Mouse (Mus musculus) spleen, adult 2 months (tissue): ENCODE data around the gene Asb11. TPM values are rescaled to one million over a fixed set of nuclear protein-coding genes. Genes with fewer than 3 reads are reported as not detected.
A peak's percentile ranks its signal among the peaks of the same experiment; 100 is the strongest.

Source experiments
- DNase-seq, 2 experiments: peaks; one replicate each; pipeline versions ENCODE4 v3.0.0 to v3.0.0-alpha.2; 2012 to 2021; ENCODE audit warnings: low spot score in 2 of 2, low read depth in 1 of 2
- H3K27ac ChIP-seq: fragments of 200-500 bp; 2 replicates; pipeline ENCODE4 v1.5.1; 2012; ENCODE audit warnings: low read length, inconsistent platforms; ENCODE audit not compliant: insufficient read depth
- H3K27me3 ChIP-seq: fragments of 200-500 bp; 2 replicates; pipeline ENCODE4 v1.6.1; 2012; ENCODE audit warnings: mild to moderate bottlenecking, moderate library complexity, low read length, inconsistent platforms; ENCODE audit not compliant: control insufficient read depth, insufficient read depth
- H3K36me3 ChIP-seq: fragments of 200-500 bp; 2 replicates; pipeline ENCODE4 v1.6.1; 2012; ENCODE audit warnings: mild to moderate bottlenecking, low read length, inconsistent platforms; ENCODE audit not compliant: control insufficient read depth, insufficient read depth
- H3K4me1 ChIP-seq: fragments of 200-500 bp; 2 replicates; pipeline ENCODE4 v1.6.1; 2011; ENCODE audit warnings: inconsistent platforms; ENCODE audit not compliant: control insufficient read depth, insufficient read depth, insufficient read length
- H3K4me3 ChIP-seq: fragments of 200-500 bp; 2 replicates; pipeline ENCODE4 v1.5.1; 2011; ENCODE audit warnings: mild to moderate bottlenecking, inconsistent platforms; ENCODE audit not compliant: insufficient read depth, insufficient read length; ENCODE audit errors: extremely low read depth
- CTCF ChIP-seq: fragments of 200-500 bp; IDR thresholded peaks from 2 replicates; pipeline ENCODE4 v1.5.1; 2011; ENCODE audit warnings: mild to moderate bottlenecking, inconsistent platforms; ENCODE audit not compliant: insufficient read depth, insufficient read length, insufficient replicate concordance; ENCODE audit errors: extremely low read depth
- POLR2A ChIP-seq: fragments of 200-500 bp; IDR thresholded peaks from 2 replicates; pipeline ENCODE4 v1.6.1; 2011; ENCODE audit warnings: low read depth, low read length, inconsistent platforms
- WGBS: fragments of 180-500 bp; shearing (Covaris S2); methylation state at CpG from one replicate; pipeline ENCODE4 v1.1.7; 2018; 5-methylcytosine and 5-hydroxymethylcytosine counted together
- polyA plus RNA-seq: library from polyadenylated mRNA; depleted of rRNA; stranded (reverse); fragments of >200 nt; gene quantifications from 2 replicates; pipeline ENCODE4 v1.2.3, GENCODE M21; 2012

The Asb11 gene
- polyA plus RNA-seq, 1 experiment: not detected

DNA sequence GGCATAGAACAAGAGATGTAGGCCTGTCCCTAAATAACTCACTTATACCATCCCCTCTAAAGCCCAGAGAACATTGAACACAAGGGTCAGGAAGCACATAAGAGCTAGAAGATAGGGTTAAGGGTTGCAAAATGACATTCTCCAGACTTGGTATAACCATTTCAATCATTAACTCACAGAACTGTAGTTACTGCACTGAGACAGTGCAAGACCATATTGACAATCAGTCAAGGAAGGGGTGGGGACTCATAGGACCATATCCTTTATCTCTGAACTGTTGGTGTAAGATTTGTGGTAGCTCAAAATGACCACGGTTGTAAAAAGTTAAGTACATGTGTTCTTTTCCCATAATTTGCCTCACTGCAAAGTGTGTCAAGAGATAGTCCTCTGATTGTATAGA is 26.2 kb upstream of the Asb11 start:
- no peaks in the 10 kb centered on the region for H3K27me3 ChIP-seq
- H3K36me3 ChIP-seq: no peaks in the 10 kb centered on the region
- H3K4me3 ChIP-seq: no peak overlapping the region
- no peaks in the 10 kb centered on the region for H3K4me1 ChIP-seq
- no peak for TF ChIP-seq CTCF
- 61% methylated on average over 1 of the region's 1 CpGs for WGBS
- H3K27ac ChIP-seq: no peak overlapping the region
- DNase-seq: no peak

DNA sequence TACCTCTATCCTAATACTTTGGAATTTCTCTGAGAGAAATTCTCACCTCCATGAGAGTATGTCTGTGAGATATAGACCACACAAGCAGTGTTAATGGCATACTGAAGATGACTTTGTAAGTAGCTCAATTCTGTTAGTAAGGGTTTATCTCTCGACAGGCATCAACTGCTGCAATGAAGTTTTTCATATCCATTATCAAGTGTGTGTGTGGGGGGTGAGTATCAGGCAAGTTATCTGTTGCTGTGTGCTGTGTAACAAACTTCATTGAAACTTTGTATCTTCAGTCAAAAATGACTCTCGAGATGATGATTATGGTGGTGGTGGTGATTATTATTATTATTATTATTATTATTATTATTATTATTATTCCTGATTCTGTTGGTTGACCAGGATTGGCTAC is 20.0 kb upstream of the Asb11 start:
- Histone ChIP-seq H3K36me3 (no peaks in the 10 kb centered on the region), H3K4me3 (no peak overlapping the region), H3K27ac (no peak overlapping the region), H3K27me3 (no peaks in the 10 kb centered on the region), H3K4me1 (no peaks in the 10 kb centered on the region)
- no peak for TF ChIP-seq CTCF
- TF ChIP-seq POLR2A: no peak
- no peak for DNase-seq
- 83% methylated on average over 2 of the region's 2 CpGs for WGBS

DNA sequence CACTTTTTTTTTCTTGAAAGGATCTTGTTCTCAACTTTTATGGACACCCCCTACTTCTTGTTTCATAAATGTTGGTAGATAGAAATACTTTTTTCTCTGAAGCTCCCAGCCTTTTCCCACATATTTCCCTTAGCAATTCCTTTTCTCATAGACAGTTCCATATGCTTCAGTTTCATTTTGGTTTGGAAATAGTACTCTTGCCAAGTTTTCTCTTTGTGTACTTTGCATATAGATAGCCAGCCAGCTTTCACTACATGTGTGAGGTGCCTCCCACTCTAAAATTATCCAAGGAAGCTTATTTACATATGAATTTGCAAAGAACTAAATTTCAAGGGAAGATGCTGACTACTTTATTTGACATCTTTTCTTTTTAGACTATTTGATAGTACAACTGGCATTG is 18.8 kb upstream of the Asb11 start:
- DNase-seq: no peak
- TF ChIP-seq POLR2A: no peak
- TF ChIP-seq CTCF: no peak
- no peaks in the 10 kb centered on the region for H3K4me1 ChIP-seq
- no peaks in the 10 kb centered on the region for H3K27me3 ChIP-seq
- H3K36me3 ChIP-seq: peaks cover 3% of the 10 kb centered on the region
- no peak overlapping the region for H3K27ac ChIP-seq
- no peak overlapping the region for H3K4me3 ChIP-seq

DNA sequence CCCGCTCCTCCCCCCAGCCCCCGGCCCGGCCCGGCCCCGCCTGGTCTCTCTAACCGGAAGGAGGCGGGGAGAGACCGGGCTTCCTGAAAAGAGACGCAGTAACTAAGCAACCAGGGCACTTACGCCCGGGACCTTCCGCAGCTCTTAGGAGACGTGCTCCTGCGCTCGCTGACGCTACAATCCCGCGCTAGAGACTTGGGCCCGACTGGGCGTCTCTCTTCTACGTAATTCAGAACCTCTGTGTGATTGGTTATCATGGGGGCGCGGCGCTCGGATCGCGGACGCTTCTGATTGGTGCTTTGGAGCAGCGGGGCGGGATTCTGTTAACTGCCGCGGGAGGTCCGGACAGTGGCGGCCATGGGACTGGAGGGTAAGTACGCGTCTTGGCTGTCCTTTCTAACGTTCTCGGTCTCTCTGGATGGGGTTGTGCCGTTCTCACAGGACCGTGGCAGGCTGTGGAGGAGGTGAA is 17.3 kb upstream of the Asb11 start, which contains the start of gene Piga:
Gene Piga (plus strand): TSS at position 317 of the 469 bp plus-strand sequence.
- TF ChIP-seq POLR2A: peak; percentile 20; the same call in 1 of the 2 replicates
- no peak for TF ChIP-seq CTCF
- Histone ChIP-seq H3K27me3 (no peaks in the 10 kb centered on the region), H3K4me1 (no peaks in the 10 kb centered on the region), H3K4me3 (peak within 1 kb of the TSS; percentile 63), H3K27ac (peak within 1 kb of the TSS; percentile 57), H3K36me3 (peaks cover 4% of the 10 kb centered on the region)
- 26% methylated on average over 40 of the region's 40 CpGs for WGBS
- peak; percentile 83 to 91 for DNase-seq

DNA sequence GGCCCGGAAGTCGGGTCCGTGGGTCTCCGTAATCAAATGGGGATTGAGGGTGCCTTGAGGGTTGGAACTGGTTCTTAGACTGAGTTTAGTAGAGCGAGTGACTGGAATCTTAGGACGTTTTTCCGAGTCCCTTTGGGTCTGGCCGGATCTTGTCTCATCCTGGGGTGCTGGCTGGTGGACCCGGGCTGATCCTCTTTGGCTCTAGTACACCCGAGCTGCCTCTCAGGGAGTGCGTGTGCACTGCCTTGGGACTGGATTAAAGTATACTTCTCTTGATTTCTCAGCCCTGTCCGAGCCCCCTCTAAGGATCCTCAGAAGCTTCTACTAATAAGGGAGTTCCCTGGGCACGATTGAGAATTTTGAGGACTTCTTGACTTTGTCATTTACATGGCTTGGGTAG is 16.8 kb upstream of the Asb11 start:
- no peaks in the 10 kb centered on the region for H3K27me3 ChIP-seq
- WGBS: 17% methylated on average over 13 of the region's 13 CpGs
- H3K36me3 ChIP-seq: peaks cover 4% of the 10 kb centered on the region
- H3K4me1 ChIP-seq: no peaks in the 10 kb centered on the region
- TF ChIP-seq CTCF (no peak), POLR2A (no peak)
- no peak for DNase-seq
- H3K27ac ChIP-seq: peak overlapping the region; percentile 57
- H3K4me3 ChIP-seq: peak overlapping the region; percentile 63

DNA sequence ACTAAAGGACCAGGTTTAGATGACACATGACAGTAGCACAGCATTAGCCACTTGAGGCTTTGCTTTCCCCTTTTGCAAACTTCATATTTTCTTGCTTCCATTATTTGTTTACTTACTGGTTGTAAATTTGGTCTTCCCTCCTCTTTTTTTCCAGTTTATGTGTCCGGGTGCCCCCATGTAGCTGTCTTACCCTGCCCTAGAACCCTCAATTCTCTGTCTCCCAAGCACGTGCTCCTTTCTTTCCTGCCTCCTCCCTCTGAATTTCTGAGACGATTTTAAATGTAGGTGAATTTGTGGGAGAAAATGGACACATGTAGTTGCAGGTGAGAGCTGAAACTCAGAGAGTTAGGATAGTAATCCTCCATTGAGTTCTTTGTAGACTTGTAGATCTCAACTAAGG is 16.3 kb upstream of the Asb11 start:
- peaks cover 4% of the 10 kb centered on the region for H3K36me3 ChIP-seq
- H3K4me3 ChIP-seq: no peak overlapping the region
- TF ChIP-seq POLR2A: no peak
- no peak for TF ChIP-seq CTCF
- H3K27me3 ChIP-seq: no peaks in the 10 kb centered on the region
- DNase-seq: no peak
- H3K27ac ChIP-seq: no peak overlapping the region
- H3K4me1 ChIP-seq: no peaks in the 10 kb centered on the region
- WGBS: 54% methylated on average over 3 of the region's 3 CpGs

DNA sequence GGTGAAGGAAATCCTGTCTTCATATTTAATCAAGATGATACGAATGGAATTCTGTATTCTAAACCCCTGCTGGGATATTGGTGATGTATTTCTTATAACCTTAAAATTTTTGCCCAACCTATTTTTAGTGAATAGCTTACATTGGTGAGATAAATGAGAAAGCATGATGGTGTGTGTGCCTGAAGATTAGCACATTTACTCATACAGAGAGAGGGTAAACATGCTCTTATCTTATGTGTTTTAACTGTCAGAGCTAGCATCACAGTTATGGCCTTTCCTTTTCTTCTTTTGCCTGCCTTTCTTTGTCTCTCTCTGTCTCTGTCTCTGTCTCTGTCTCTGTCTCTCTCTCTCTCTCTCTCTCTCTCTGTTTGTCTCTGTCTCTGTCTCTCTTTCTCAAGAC is 12.0 kb upstream of the Asb11 start:
- Histone ChIP-seq H3K4me1 (no peaks in the 10 kb centered on the region), H3K27ac (no peak overlapping the region), H3K27me3 (no peaks in the 10 kb centered on the region), H3K36me3 (peaks cover 4% of the 10 kb centered on the region), H3K4me3 (no peak overlapping the region)
- TF ChIP-seq CTCF: no peak
- no peak for TF ChIP-seq POLR2A
- no peak for DNase-seq
- WGBS: 80% methylated on average over 1 of the region's 1 CpGs
